Mouse (Mus musculus) stomach, postnatal 0 days (tissue): ENCODE measurements at regions not wholly inside any gene's neighbourhood (a gene's known extent, or its start where the extent isn't known, plus 50 kb on each side); places are given as distances from the start of the nearest gene placed in this dataset.

Experiments
- ATAC-seq: fragments of 200-750 bp; cut with Nextera tagmentation; 2 replicates; pipeline ENCODE4 v1.8.0; 2017; ENCODE audit not compliant: low FRiP score, low TSS enrichment
- DNase-seq: peaks from one replicate; pipeline ENCODE4 v3.0.0-alpha.2; 2016; ENCODE audit warnings: low spot score
- H3K27ac ChIP-seq: fragments of 300-500 bp; sonication (generic); replicated peaks from 2 replicates; pipeline ENCODE4 v1.5.1; 2014; ENCODE audit warnings: mild to moderate bottlenecking, control low read depth
- H3K27me3 ChIP-seq: fragments of 300-500 bp; sonication (generic); 2 replicates; pipeline ENCODE4 v1.6.1; 2014; ENCODE audit warnings: low read length; ENCODE audit not compliant: control insufficient read depth, insufficient read depth
- H3K36me3 ChIP-seq: fragments of 300-500 bp; sonication (generic); 2 replicates; pipeline ENCODE4 v1.6.1; 2014; ENCODE audit warnings: low read length, mixed read lengths; ENCODE audit not compliant: control insufficient read depth, insufficient read depth
- H3K4me1 ChIP-seq: fragments of 300-500 bp; sonication (generic); replicated peaks from 2 replicates; pipeline ENCODE4 v1.6.1; 2014; ENCODE audit warnings: antibody characterized with exemption; ENCODE audit not compliant: control insufficient read depth, insufficient read depth
- H3K4me2 ChIP-seq: fragments of 300-500 bp; sonication (generic); replicated peaks from 2 replicates; pipeline ENCODE4 v1.6.1; 2014; ENCODE audit warnings: low read depth, mild to moderate bottlenecking, control low read depth, moderate library complexity
- H3K4me3 ChIP-seq: fragments of 300-500 bp; sonication (generic); 2 replicates; pipeline ENCODE4 v1.5.1; 2014; ENCODE audit warnings: low read depth, low read length, control low read depth
- H3K9ac ChIP-seq: fragments of 300-500 bp; sonication (generic); 2 replicates; pipeline ENCODE4 v1.6.1; 2014; ENCODE audit warnings: mild to moderate bottlenecking, low read length, control low read depth, mixed read lengths
- H3K9me3 ChIP-seq: fragments of 300-500 bp; sonication (generic); 2 replicates; pipeline ENCODE4 v1.6.1; 2016; ENCODE audit warnings: low read length; ENCODE audit not compliant: control insufficient read depth
- CTCF ChIP-seq: IDR thresholded peaks from 2 replicates; pipeline ENCODE4 v1.5.1; 2016; ENCODE audit warnings: antibody characterized with exemption, low read depth, mild to moderate bottlenecking, moderate library complexity
- EP300 ChIP-seq: optimal IDR thresholded peaks from 2 replicates; pipeline ENCODE3; 2016; ENCODE audit warnings: antibody characterized with exemption
- WGBS: fragments of 180-500 bp; shearing (Covaris S2); extraction: QIAGEN DNeasy Blood & Tissue Kit; methylation state at CpG from one replicate; pipeline ENCODE4 v1.1.7; 2014; 5-methylcytosine and 5-hydroxymethylcytosine counted together

GRCm38 (mm10) chr12:12765055-12765454 is 176.7 kb downstream of the Mycn start:
- no peak for ATAC-seq
- TF ChIP-seq CTCF (no peak), EP300 (no peak)

DNA sequence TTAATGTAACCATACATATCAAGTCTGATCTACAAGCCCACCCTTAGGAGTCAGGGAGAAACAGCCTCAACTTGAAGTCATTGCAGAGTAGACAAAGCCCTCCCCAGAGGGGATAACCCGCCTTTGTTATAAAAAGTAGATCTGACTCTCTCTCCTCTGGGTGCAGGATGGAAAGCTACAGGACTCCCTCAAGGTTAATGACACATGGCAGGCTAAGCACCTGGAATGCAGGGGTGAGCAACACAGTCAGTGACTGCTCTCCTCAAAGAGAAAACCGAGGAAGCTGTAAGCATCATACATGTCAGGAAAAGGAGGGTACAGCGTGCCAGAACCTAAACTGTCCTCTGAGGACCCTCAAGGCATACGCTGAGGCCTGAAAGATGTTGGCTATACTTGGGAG is 177.1 kb downstream of the Mycn start:
- no peak overlapping the region for H3K27ac ChIP-seq
- no peaks in the 10 kb centered on the region for H3K27me3 ChIP-seq
- no peak overlapping the region for H3K4me2 ChIP-seq
- WGBS: 81% methylated on average over 4 of the region's 4 CpGs
- no peaks in the 10 kb centered on the region for H3K9me3 ChIP-seq
- no peak for TF ChIP-seq CTCF
- no peak for TF ChIP-seq EP300
- H3K36me3 ChIP-seq: no peaks in the 10 kb centered on the region
- DNase-seq: no peak
- H3K4me1 ChIP-seq: no peaks in the 10 kb centered on the region
- H3K9ac ChIP-seq: no peak overlapping the region
- no peak for ATAC-seq
- no peak overlapping the region for H3K4me3 ChIP-seq

More at GRCm38 (mm10) chr12:12765055-12765454, 176.7 kb downstream of the Mycn start:
- no peak for DNase-seq
- Histone ChIP-seq H3K4me1 (no peaks in the 10 kb centered on the region), H3K4me3 (no peak overlapping the region), H3K9me3 (no peaks in the 10 kb centered on the region), H3K27me3 (no peaks in the 10 kb centered on the region), H3K27ac (no peak overlapping the region), H3K36me3 (no peaks in the 10 kb centered on the region), H3K4me2 (no peak overlapping the region), H3K9ac (no peak overlapping the region)
- WGBS: 80% methylated on average over 8 of the region's 8 CpGs

GRCm38 (mm10) chr12:12756301-12756948 is 185.3 kb downstream of the Mycn start:
- 81% methylated on average over 2 of the region's 2 CpGs for WGBS
- DNase-seq: no peak

GRCm38 (mm10) chr12:12753849-12754248 is 187.9 kb downstream of the Mycn start:
- H3K9ac ChIP-seq: no peak overlapping the region
- no peak for ATAC-seq
- DNase-seq: no peak
- no peak for TF ChIP-seq EP300
- no peak overlapping the region for H3K4me3 ChIP-seq
- H3K4me2 ChIP-seq: no peak overlapping the region
- no peaks in the 10 kb centered on the region for H3K9me3 ChIP-seq
- H3K27me3 ChIP-seq: no peaks in the 10 kb centered on the region
- H3K36me3 ChIP-seq: no peaks in the 10 kb centered on the region
- no peak overlapping the region for H3K27ac ChIP-seq
- H3K4me1 ChIP-seq: no peaks in the 10 kb centered on the region
- 61% methylated on average over 9 of the region's 9 CpGs for WGBS

More at GRCm38 (mm10) chr12:12756301-12756948, 185.3 kb downstream of the Mycn start:
- TF ChIP-seq EP300 (no peak), CTCF (no peak)
- no peaks in the 10 kb centered on the region for H3K4me1 ChIP-seq
- H3K9ac ChIP-seq: no peak overlapping the region
- H3K27ac ChIP-seq: no peak overlapping the region
- H3K36me3 ChIP-seq: no peaks in the 10 kb centered on the region
- no peaks in the 10 kb centered on the region for H3K27me3 ChIP-seq
- H3K4me2 ChIP-seq: no peak overlapping the region
- no peak overlapping the region for H3K4me3 ChIP-seq
- H3K9me3 ChIP-seq: no peaks in the 10 kb centered on the region
- ATAC-seq: no peak

GRCm38 (mm10) chr12:12751670-12752426 is 189.9 kb downstream of the Mycn start:
- Histone ChIP-seq H3K9ac (no peak overlapping the region), H3K4me3 (no peak overlapping the region), H3K27ac (no peak overlapping the region), H3K36me3 (no peaks in the 10 kb centered on the region), H3K4me1 (no peaks in the 10 kb centered on the region), H3K4me2 (no peak overlapping the region), H3K27me3 (no peaks in the 10 kb centered on the region), H3K9me3 (no peaks in the 10 kb centered on the region)
- TF ChIP-seq EP300 (no peak), CTCF (no peak)
- DNase-seq: no peak
- 85% methylated on average over 10 of the region's 10 CpGs for WGBS
- ATAC-seq: no peak

- ATAC-seq: no peak
- H3K36me3 ChIP-seq: no peaks in the 10 kb centered on the region
- no peak overlapping the region for H3K9ac ChIP-seq
Observed at GRCm38 (mm10) chr12:12749690-12750089, 192.0 kb downstream of the Mycn start.

More at GRCm38 (mm10) chr12:12749690-12750089, 192.0 kb downstream of the Mycn start:
- Histone ChIP-seq H3K27me3 (no peaks in the 10 kb centered on the region), H3K4me3 (no peak overlapping the region), H3K9me3 (no peaks in the 10 kb centered on the region), H3K4me1 (no peaks in the 10 kb centered on the region), H3K27ac (no peak overlapping the region), H3K4me2 (no peak overlapping the region)
- WGBS: 84% methylated on average over 3 of the region's 3 CpGs
- TF ChIP-seq CTCF (no peak), EP300 (no peak)
- DNase-seq: no peak
